Mouse (Mus musculus) heart, adult 9 months (tissue): ENCODE results near the gene Narfl.
"Not testable (repeated sequence)": the region's sequence is repeated elsewhere in the genome, so short reads cannot be mapped to it uniquely, and the experiment has no call there.

Source experiments
- DNase-seq, 2 experiments: peaks; one replicate each; pipeline ENCODE4 v3.0.0; 2022; ENCODE audit warnings: low spot score in 2 of 2

Gene Narfl

DNA sequence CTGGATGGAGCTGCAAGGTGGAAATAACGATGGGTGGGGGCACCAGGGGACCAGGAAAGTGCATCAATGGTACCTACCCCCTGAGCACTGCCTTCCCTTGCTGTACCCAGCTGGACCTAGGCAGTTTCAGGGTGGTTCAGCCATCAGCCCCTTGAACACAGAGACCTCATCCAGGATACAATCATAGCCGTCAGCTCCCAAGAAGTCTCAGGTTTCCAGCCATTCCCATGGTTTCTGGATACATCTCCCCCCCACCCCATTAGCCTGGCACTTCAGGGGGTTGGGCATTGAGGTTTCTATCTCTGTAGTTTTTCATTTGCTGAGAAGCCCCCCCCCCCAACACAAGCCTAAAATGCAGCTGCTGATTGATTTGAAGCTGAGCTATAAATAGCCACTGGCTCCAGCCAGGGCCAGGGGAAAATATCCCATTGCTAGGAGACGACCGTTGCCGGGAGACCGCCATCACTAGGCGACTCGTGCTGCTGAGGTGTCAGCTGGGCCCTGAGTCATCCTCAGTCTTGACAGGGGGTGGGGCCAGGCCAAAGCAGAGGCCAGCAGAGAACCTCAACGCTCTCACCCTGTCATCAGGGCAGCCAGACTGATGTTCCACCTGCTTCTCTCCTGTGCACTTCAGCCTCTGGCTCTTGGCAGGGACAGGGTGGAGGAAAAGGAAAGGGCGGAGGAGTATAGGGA, 29.4 kb downstream of the Narfl start:
- peak in 1 of 2 experiments; percentile 70 for DNase-seq

DNA sequence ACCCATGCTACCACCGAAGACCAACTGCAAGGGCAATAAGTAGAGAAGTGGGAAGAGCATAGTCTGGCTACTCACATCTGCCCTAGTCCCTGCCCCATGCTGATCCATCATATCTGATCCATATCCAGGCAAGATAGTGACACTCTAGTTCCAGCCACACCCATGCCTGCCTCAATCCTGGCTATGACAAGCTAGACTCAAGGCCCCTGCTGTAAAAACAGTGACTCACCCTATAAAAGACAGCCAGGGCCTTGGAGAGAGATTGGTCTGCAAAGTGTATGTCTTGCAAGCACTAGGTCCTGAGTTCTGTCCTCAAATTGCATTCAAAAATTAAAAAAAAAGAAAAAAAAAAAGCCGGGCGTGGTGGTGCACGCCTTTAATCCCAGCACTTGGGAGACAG, 32.9 kb downstream of the Narfl start:
- no peak for DNase-seq

DNA sequence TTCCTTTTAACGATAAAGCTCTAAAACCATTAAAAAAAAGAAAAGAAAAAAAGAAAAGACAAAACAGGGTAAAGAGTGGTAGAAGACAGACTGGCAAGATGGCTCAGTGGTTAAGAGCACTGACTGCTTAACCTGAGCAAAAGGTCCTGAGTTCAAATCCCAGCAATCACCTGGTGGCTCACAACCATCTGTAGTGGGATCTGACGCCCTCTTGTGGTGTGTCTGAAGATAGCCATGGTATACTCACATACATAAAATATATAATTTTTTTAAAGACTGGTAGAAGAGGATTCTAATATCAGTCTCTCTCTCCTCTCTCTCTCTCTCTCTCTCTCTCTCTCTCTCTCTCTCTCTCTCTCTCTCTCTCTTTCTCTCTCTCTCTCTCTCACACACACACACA, 33.9 kb downstream of the Narfl start:
- not testable (repeated sequence) for DNase-seq

DNA sequence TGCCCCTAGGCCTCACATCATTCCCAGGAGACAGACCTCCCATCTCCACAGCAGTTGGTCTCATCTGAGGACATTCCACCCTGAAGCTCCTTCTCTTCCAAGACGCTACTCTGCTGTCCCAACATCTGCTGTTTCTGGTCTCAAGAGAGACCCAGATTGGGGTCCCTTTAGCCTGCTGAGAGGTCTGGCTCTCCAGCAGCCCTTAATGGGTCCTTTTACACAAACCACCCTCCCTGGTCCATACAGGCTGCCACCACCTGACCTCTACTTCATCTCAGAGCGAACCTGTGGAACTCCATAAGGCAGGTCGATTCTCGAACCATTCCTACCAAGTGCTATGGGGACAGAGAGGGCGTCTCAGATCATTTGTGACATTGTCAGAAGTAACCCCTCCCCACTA, 34.5 kb downstream of the Narfl start:
- no peak for DNase-seq

DNA sequence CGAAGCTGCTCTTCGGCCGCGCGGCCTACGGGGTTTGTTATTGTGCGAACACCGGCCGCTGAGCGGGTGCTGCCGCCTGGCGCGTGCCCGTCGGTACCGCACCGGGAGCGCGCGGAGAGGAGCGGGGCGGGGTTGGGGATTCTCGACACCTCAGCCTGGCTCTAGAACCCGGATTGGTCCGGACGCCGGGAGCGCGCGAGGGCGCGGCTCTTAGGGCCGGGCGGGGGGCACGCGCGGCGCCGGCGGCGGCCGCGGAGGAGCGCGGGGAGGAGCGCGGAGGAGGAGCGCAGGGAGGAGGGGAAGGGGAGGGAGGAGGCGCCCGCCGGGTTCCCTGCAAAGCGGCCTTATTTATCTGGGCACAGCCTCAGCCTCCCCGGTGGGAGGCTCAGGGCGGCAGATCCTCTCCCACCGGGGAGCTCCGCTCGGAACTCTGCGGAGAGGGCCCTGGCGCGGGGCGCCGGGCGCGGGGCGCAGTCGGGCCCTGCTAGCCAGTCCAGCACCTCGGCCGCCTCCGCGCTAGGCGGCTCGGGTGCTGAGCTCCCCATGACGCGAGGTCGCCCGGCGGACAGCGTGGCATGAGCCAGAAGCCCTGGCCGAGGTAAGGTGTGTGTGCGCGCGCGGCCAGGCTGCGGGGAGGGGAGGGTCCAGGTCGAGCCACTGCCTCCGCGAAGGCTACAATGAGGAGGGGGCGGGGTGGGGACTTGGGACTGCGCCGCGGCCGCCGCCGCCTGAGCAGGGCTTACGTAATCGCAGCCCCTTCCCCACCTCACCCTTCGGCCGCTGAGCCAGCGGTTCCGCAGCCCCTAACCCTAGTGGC, 35.4 kb downstream of the Narfl start, which contains the start of gene Fbxl16:
Gene Fbxl16, plus strand, starts transcription at position 297 of the 817 bp plus-strand sequence.
- DNase-seq, result peak; percentile 62 to 66

DNA sequence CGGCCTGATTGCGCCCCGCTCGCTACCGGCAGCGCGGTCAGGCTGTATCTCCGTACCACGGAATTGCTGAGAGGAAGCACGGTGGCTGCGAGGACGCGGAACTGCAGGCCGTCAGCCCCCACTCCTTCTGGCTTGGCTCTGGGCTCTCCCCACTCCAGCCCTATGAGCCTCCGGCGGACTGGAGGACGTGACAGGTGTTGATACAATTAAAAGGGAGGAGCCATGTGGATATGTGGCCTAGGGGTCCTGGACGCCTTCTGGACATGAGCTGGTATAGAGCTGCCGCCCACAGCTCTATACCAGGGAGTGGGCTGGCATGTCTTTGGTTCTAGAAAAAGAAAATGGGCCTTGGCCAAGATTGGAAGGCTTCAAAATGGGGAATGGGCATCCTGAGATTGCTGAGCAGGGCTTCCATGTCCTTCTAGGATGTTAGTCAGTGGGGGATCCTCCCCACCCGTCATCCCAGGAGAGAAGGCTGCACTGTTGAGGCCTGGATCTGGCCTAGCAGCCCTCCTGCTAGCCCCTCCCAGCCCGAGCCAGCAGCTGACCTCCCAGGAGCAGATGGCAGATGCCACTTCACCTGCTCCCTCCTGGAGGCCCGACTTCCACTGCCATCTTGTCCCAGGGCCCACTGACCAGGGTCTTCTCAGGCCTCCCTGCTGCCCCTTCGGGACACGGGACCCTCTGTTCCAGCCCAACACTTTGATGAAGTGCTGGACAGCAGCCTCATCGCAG, 36.2 kb downstream of the Narfl start:
- DNase-seq, result no peak

DNA sequence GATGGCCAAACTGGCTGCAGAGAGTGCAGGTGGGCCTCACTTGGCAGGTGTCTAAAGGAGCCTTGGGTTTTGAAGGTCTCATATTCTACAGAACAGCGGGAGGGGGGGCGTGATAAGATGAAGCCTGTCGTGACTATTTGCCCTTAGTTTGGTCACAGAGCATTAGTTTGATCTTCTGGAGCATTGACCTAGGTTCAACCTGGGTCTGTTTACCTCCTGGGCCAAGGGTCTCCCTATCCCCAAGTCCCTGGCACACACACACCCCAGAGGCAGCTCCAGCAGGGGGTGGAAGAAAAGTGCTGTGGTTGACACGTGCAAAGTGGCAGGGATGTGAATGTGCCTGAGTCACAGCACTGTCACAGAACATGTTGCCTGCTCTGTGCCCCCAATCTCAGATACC, 37.3 kb downstream of the Narfl start:
- no peak for DNase-seq

DNA sequence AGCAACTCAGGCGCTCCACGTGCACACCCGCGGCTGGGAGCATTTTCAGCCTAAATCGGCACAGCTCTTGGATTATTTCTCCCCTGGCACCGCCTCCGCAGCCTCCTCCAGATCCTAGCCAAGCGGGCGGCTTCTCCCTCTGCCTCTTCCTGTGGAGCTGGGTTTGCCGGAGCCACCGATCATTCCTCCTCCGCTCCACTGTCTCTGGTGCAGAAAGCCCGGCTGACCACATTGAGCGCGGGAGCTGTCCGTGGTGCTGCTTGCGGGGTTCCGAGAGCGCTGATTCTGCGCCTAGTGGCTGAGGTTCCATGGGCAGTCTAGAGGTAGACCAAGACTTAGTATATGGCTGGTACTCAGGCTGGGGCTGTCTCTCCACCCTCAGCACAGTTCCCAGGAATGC, 39.9 kb downstream of the Narfl start:
- peak in 1 of 2 experiments; percentile 51 for DNase-seq

DNA sequence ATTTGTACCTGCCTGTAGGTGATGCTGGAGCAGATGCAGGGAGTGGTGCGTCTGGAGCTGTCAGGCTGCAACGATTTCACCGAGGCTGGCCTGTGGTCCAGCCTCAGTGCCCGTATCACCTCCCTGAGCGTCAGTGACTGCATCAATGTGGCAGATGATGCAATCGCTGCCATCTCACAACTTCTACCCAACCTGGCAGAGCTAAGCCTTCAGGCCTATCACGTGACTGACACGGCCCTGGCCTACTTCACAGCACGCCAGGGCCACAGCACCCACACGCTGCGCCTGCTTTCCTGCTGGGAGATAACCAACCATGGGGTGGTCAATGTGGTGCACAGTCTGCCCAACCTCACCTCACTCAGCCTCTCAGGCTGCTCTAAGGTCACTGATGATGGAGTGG, 44.1 kb downstream of the Narfl start:
- DNase-seq, result no peak

DNA sequence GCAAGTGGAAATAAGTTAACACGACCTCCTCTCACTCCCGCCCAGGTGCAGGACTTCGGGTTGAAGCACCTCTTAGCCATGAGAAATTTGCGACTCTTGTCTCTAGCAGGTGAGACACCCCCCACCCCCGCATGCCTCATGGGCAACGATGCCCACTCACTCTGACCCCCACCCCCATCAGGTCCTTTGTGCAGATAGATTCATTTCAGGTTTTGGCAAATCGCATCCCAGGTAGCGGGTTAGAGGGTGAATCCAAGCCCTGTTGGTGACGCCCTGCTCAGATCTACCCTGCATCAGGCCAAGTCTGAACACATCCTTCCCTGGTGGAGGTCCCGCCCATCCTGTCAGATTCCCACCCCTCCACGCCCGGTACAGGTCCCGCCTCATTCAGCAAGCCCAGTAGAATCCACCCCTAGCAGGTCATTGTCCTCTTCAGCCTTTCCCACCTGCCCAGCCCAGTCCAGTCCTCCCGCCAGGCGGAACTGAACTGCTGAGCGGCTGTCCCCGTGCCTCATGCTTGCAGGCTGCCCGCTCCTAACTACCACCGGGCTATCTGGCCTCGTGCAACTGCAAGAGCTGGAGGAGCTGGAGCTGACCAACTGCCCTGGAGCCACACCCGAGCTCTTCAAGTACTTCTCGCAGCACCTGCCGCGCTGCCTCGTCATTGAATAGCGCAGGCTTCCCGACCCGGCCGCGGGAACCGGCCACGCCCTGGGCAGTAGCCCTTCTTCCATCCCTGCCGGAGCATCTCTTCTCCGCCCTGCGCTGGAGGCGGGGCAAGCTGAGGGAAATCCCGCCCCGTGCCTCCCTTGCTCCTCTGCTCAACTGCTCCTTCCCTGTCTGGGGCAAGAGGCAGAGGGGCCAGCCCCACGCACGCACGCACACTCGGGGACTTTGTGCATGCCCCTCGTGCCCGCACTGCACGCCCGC, 45.5 kb downstream of the Narfl start:
- no peak for DNase-seq

DNA sequence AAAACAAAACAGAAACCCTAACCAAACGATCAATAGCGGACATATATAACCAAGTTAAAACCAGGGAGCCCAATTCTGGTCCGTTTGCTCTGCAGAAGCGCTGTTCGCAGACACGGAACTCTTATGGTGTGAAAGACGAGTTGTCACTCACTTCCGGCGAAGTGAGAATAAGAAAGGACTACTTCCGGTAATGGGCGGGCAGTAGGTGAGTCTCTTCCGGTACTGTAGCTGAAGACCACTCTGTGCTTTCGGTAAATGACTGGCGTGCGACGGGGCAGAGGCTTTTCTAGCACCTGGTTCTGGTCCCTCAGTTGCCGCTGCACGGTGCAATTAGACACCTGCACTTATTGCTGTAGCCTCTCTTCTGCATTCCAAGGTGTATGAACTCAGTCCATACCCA, 49.9 kb downstream of the Narfl start, which contains the start of gene Wdr24:
Gene Wdr24, plus strand, starts transcription at position 176 of the 400 bp plus-strand sequence.
- peak; percentile 58 to 78 for DNase-seq

DNA sequence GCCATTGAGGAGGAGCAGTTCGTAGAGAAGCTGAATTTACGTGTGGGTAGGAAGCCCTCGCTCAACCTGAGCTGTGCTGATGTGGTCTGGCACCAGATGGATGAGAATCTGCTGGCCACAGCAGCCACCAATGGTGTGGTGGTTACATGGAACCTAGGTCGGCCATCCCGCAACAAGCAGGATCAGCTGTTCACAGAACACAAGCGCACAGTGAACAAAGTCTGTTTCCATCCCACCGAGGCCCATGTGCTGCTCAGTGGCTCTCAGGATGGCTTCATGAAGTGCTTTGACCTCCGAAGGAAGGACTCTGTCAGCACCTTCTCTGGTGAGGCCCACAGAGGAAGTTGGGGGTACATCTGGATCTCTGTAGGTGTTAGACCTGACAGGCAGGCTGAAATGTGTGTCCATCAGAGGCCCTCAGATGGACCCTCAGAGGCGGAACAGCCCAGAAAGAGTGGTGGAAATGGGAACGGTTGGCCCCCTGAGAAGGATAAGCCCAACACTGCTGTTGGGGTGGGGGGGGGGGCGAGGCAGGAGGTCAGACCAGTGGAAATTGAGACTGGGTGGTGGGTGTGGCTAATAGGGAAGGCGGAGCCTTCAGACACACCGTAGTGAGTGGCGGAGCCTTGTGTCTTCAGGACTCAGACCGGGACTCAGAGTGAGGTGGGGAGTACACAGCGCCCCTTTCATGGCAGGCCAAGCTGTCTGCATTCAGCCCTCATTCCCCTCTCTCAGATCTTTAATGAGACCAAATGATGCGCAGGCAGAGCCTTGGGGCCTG, 51.0 kb downstream of the Narfl start:
- no peak for DNase-seq

DNA sequence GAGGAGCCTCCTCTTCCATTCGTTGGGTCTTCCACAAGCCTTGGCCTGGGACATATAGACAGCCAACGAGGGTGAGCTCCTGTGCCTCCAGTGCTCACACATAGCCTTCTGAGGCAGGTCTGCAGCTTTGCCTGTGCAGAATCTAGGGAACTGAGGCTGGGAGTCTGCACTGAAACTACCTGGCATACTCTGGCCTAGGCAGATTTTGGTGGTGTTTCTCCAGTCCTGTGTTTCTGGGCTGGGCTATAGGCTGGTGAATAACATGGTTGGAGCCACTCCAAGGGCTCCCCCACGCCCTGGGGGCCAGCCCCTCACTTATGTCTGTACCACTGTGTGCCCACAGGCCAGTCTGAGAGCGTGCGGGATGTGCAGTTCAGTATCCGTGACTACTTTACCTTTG, 51.7 kb downstream of the Narfl start:
- no peak for DNase-seq

DNA sequence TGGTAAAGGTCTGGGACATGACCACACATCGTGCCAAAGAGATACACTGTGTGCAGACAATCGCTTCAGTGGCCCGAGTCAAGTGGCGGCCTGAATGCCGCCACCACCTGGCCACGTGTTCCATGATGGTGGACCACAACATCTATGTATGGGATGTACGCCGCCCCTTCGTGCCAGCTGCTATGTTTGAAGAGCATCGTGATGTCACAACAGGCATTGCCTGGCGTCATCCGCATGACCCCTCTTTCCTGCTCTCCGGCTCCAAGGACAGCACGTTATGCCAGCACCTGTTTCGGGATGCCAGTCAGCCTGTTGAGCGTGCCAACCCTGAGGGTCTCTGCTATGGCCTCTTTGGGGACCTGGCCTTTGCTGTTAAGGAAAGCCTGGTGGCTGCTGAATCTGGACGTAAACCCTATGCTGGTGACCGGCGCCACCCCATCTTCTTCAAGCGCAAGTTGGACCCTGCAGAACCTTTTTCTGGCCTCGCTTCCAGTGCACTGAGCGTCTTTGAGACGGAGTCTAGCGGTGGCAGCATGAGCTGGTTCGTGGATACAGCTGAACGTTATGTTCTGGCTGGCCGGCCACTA, 52.5 kb downstream of the Narfl start:
- DNase-seq, result no peak

DNA sequence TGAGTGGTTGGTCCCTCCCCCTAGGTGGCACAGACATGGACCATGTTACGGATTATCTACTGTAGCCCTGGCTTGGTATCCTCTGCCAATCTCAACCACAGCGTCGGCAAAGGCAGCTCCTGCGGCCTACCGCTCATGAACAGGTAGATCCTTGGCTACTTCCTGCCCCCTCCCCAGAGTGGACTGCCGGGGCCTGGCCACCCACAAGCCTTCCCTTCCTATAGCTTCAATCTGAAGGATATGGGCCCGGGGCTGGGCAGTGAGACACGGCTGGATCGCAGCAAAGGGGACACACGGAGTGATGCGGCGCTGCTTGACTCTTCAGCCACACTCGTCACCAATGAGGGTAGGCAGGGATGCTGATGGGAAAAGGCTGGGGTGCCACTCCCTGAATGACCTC, 53.4 kb downstream of the Narfl start:
- DNase-seq, result no peak

DNA sequence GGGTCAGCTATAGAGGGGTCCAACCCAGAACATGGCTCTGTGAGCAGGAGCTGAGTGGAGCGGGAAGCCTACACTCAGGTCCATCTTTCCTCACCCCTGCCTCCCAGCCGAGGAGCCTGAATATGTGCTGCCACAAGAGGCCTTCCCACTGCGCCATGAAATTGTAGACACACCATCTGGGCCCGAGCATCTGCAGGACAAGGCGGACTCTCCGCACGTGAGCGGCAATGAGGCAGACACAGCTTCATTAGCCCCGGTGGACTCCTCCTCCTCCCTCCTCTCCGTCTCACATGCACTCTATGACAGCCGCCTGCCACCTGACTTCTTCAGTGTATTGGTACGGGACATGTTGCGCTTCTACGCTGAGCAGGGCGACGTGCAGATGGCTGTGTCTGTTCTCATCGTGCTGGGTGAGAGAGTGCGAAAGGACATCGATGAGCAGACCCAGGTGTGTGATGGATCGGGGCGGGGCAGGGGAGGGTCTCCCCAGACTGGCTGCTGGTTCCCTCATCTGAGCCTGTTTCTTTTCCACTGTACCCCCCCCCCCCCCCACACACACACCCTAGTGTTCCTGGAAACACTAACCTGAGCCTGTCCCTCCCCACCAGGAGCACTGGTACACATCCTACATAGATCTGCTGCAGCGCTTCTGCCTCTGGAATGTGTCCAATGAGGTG, 54.1 kb downstream of the Narfl start:
- no peak for DNase-seq

DNA sequence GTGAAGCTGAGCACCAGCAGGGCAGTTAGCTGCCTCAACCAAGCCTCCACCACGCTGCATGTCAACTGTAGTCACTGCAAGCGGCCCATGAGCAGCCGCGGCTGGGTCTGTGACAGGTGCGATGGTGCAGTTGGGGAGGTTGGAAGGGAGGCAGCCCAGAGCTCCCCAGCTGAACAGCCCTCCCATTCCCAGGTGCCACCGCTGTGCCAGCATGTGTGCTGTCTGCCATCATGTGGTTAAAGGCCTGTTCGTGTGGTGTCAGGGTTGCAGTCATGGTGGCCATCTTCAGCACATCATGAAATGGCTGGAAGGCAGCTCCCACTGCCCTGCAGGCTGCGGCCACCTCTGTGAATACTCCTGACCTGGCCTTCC, 54.6 kb downstream of the Narfl start:
- no peak for DNase-seq

DNA sequence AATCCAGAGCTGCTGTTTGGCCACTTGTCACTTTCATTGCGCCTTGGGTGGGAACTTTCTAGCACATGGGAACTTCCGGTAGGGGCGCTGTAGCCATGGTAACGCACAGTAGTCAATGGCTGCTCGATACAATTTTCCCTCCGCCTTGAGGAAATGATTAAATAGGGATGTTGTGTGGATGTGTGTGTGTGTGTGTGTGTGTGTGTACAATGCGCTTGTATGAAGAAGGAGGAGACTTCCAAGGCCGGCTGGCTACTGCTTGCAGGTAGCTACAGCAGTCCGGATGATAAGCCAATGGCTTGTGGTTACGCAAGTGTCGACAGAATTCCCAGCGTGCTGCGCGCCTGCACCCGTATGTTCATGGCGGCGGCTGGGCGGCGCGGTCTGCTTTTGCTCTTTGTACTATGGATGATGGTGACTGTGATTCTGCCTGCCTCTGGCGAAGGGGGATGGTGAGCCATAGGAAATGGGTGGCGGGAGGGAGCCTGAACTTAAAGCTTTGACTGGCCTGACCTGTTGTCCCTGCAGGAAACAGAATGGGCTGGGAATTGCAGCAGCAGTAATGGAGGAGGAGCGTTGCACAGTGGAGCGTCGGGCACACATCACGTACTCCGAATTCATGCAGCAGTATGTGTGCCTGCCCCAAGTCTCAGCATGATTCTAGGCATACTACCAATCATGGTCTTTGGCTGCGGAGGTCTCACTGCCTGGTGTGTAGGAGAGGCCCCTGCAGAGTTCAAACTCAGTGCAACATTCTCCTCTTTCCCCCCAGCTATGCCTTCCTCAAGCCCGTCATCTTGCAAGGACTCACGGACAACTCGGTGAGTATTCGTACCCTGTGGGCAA, 55.4 kb downstream of the Narfl start, which contains the start of gene Jmjd8:
Gene Jmjd8, plus strand, starts transcription at position 156 of the 846 bp plus-strand sequence.
- peak; percentile 79 to 80 for DNase-seq
